Mouse (Mus musculus) lung, adult 18-20 months (tissue): Measurements from ENCODE around the gene Nrp2.

ENCODE experiments used
- DNase-seq, 2 experiments: peaks; one replicate each; pipeline ENCODE4 v3.0.0; 2022; ENCODE audit warnings: mixed read lengths in 2 of 2

Nrp2 gene

GRCm38 (mm10) chr1:62724461-62725021 is 21.5 kb downstream of the Nrp2 start:
- DNase-seq: peak in 1 of 2 experiments; percentile 61

GRCm38 (mm10) chr1:62725032-62725678 is 22.1 kb downstream of the Nrp2 start:
- DNase-seq: peak; percentile 63 to 67

GRCm38 (mm10) chr1:62727191-62727590 is 24.1 kb downstream of the Nrp2 start:
- no peak for DNase-seq

- DNase-seq: no peak
Observed at GRCm38 (mm10) chr1:62728421-62728820, 25.3 kb downstream of the Nrp2 start.

GRCm38 (mm10) chr1:62728926-62729325 is 25.8 kb downstream of the Nrp2 start:
- no peak for DNase-seq

- no peak for DNase-seq
Observed at GRCm38 (mm10) chr1:62729345-62730150, 26.5 kb downstream of the Nrp2 start.

GRCm38 (mm10) chr1:62732036-62732435 is 29.0 kb downstream of the Nrp2 start:
- no peak for DNase-seq

GRCm38 (mm10) chr1:62734420-62734931 is 31.4 kb downstream of the Nrp2 start:
- no peak for DNase-seq

GRCm38 (mm10) chr1:62734980-62735379 is 31.9 kb downstream of the Nrp2 start:
- DNase-seq: no peak

GRCm38 (mm10) chr1:62735835-62736234 is 32.8 kb downstream of the Nrp2 start:
- DNase-seq: no peak

- DNase-seq: no peak
Observed at GRCm38 (mm10) chr1:62736455-62737012, 33.4 kb downstream of the Nrp2 start.

GRCm38 (mm10) chr1:62738165-62738564 is 35.1 kb downstream of the Nrp2 start:
- no peak for DNase-seq

- DNase-seq: peak in 1 of 2 experiments; percentile 39
Observed at GRCm38 (mm10) chr1:62742092-62742491, 39.0 kb downstream of the Nrp2 start.

GRCm38 (mm10) chr1:62743064-62743694 is 40.1 kb downstream of the Nrp2 start:
- DNase-seq: no peak

GRCm38 (mm10) chr1:62745889-62746288 is 42.8 kb downstream of the Nrp2 start:
- no peak for DNase-seq

- DNase-seq: no peak
Observed at GRCm38 (mm10) chr1:62747421-62748111, 44.5 kb downstream of the Nrp2 start.

- DNase-seq: no peak
Observed at GRCm38 (mm10) chr1:62748361-62748760, 45.3 kb downstream of the Nrp2 start.

GRCm38 (mm10) chr1:62749716-62750115 is 46.6 kb downstream of the Nrp2 start:
- DNase-seq: no peak

- no peak for DNase-seq
Observed at GRCm38 (mm10) chr1:62750408-62751008, 47.4 kb downstream of the Nrp2 start.

- no peak for DNase-seq
Observed at GRCm38 (mm10) chr1:62751011-62752006, 48.2 kb downstream of the Nrp2 start.
